Mouse (Mus musculus): ENCODE data around the gene Zswim7.
"Not testable (repeated sequence)": the region's sequence is repeated elsewhere in the genome, so short reads cannot be mapped to it uniquely, and the experiment has no call there.

Zswim7 gene

GRCm38 (mm10) chr11:62280675-62281600 lies at the start of gene Zswim7, which contains the start of gene Ttc19:
Zswim7 (minus strand) TSS chr11:62281375.
Ttc19 (plus strand) TSS chr11:62281473.
- DNase-seq (ENCODE audit: extremely low spot score, low read depth, low spot score) = peak; percentile 85

- DNase-seq (ENCODE audit: extremely low spot score, low read depth, low spot score) = no peak
Observed at GRCm38 (mm10) chr11:62323659-62324058, 42.5 kb upstream of the Zswim7 start.

GRCm38 (mm10) chr11:62320097-62320496 lies 38.9 kb upstream of the Zswim7 start:
- DNase-seq (ENCODE audit: extremely low spot score, low read depth, low spot score) = no peak

- no peak for DNase-seq (ENCODE audit: extremely low spot score, low read depth, low spot score)
Observed at GRCm38 (mm10) chr11:62317746-62318145, 36.6 kb upstream of the Zswim7 start.

- no peak for DNase-seq (ENCODE audit: extremely low spot score, low read depth, low spot score)
Observed at GRCm38 (mm10) chr11:62314984-62315383, 33.8 kb upstream of the Zswim7 start.

- DNase-seq (ENCODE audit: extremely low spot score, low read depth, low spot score) = no peak
Observed at GRCm38 (mm10) chr11:62309296-62309695, 28.1 kb upstream of the Zswim7 start.

GRCm38 (mm10) chr11:62305866-62306265 lies 24.7 kb upstream of the Zswim7 start:
- DNase-seq (ENCODE audit: extremely low spot score, low read depth, low spot score) = no peak

GRCm38 (mm10) chr11:62298883-62299282 lies 17.7 kb upstream of the Zswim7 start:
- DNase-seq (ENCODE audit: extremely low spot score, low read depth, low spot score) = no peak

- no peak for DNase-seq (ENCODE audit: extremely low spot score, low read depth, low spot score)
Observed at GRCm38 (mm10) chr11:62294121-62294520, 12.9 kb upstream of the Zswim7 start.

- no peak for DNase-seq (ENCODE audit: extremely low spot score, low read depth, low spot score)
Observed at GRCm38 (mm10) chr11:62287700-62288099, 6.5 kb upstream of the Zswim7 start.

GRCm38 (mm10) chr11:62285020-62285419 lies 3.8 kb upstream of the Zswim7 start:
- DNase-seq (ENCODE audit: extremely low spot score, low read depth, low spot score) = no peak

GRCm38 (mm10) chr11:62284020-62284419 lies 2.8 kb upstream of the Zswim7 start:
- DNase-seq (ENCODE audit: extremely low spot score, low read depth, low spot score) = not testable (repeated sequence)

- no peak for DNase-seq (ENCODE audit: extremely low spot score, low read depth, low spot score)
Observed at GRCm38 (mm10) chr11:62281601-62281997, 424 bp upstream of the Zswim7 start.

GRCm38 (mm10) chr11:62278027-62278426 lies 3.1 kb downstream of the Zswim7 start:
- peak; percentile 67 for DNase-seq (ENCODE audit: extremely low spot score, low read depth, low spot score)

- no peak for DNase-seq (ENCODE audit: extremely low spot score, low read depth, low spot score)
Observed at GRCm38 (mm10) chr11:62277086-62277485, 4.1 kb downstream of the Zswim7 start.

GRCm38 (mm10) chr11:62270851-62271250 lies 10.3 kb downstream of the Zswim7 start:
- DNase-seq (ENCODE audit: extremely low spot score, low read depth, low spot score) = no peak

- DNase-seq (ENCODE audit: extremely low spot score, low read depth, low spot score) = no peak
Observed at GRCm38 (mm10) chr11:62269097-62269496, 12.1 kb downstream of the Zswim7 start.

GRCm38 (mm10) chr11:62268381-62268780 lies 12.8 kb downstream of the Zswim7 start:
- DNase-seq (ENCODE audit: extremely low spot score, low read depth, low spot score) = no peak

- DNase-seq (ENCODE audit: extremely low spot score, low read depth, low spot score) = no peak
Observed at GRCm38 (mm10) chr11:62266466-62267214, 14.5 kb downstream of the Zswim7 start.

GRCm38 (mm10) chr11:62265642-62266041 lies 15.5 kb downstream of the Zswim7 start:
- no peak for DNase-seq (ENCODE audit: extremely low spot score, low read depth, low spot score)

- DNase-seq (ENCODE audit: extremely low spot score, low read depth, low spot score) = no peak
Observed at GRCm38 (mm10) chr11:62264018-62264417, 17.2 kb downstream of the Zswim7 start.

GRCm38 (mm10) chr11:62263599-62263998 lies 17.6 kb downstream of the Zswim7 start:
- DNase-seq (ENCODE audit: extremely low spot score, low read depth, low spot score) = no peak

Measured in hindlimb bud, embryonic 11.5 days (tissue).